Mouse (Mus musculus) left cerebral cortex, postnatal 14 days (tissue): Measurements from ENCODE around the gene Acsm3. TPM values are rescaled to one million over a fixed set of nuclear protein-coding genes. Genes with fewer than 3 reads are reported as not detected.
A peak's percentile ranks its signal among the peaks of the same experiment; 100 is the strongest.
"Not testable (repeated sequence)": the region's sequence is repeated elsewhere in the genome, so short reads cannot be mapped to it uniquely, and the experiment has no call there.

Experiments used
- DNase-seq, 2 experiments: peaks; one replicate each; pipeline ENCODE4 v3.0.0; 2021 to 2022; ENCODE audit warnings: low spot score in 2 of 2, mixed read lengths in 1 of 2
- intact Hi-C: fragments of 180-260 bp; cut with DNase I; formaldehyde crosslinking; loops from one replicate; pipeline ENCODE4 v1.15.1; 2025
- long read RNA-seq, 2 experiments: library from polyadenylated mRNA; stranded (forward); transcript quantifications; one replicate each; pipeline ENCODE4 v2.0.0; 2021
- total RNA-seq, 2 experiments: library from RNA; stranded (reverse); gene quantifications; 2 replicates each; pipeline ENCODE4 v1.2.3; 2021

Acsm3 gene
- not detected for total RNA-seq
- long read RNA-seq, experiment 1: 0 reads
- long read RNA-seq, experiment 2: 0 reads

- intact Hi-C loops: no loop called here
- no peak for DNase-seq
These were observed at the start of gene Acsm3 for GRCm38 (mm10) chr7:119760527-119760951. Gene Acsm3 (plus strand): TSS chr7:119760923.

- no peak for DNase-seq
- intact Hi-C loops: no loop called here
These were observed 46.6 kb upstream of the Acsm3 start for GRCm38 (mm10) chr7:119714111-119714510.

- intact Hi-C loops: no loop called here
- DNase-seq: peak; percentile 94 to 98
These were observed 40.3 kb upstream of the Acsm3 start, which contains the start of gene Thumpd1 for GRCm38 (mm10) chr7:119720253-119720946. Gene Thumpd1 (minus strand): TSS chr7:119720798.

GRCm38 (mm10) chr7:119720947-119721310 is 39.8 kb upstream of the Acsm3 start:
- peak; percentile 10 to 26 for DNase-seq
- intact Hi-C loops: no loop called here

GRCm38 (mm10) chr7:119727621-119728020 is 33.1 kb upstream of the Acsm3 start:
- DNase-seq: no peak
- intact Hi-C loops: no loop called here

GRCm38 (mm10) chr7:119731262-119731661 is 29.5 kb upstream of the Acsm3 start:
- intact Hi-C loops, DNase-seq: not testable (repeated sequence)

GRCm38 (mm10) chr7:119738877-119739276 is 21.8 kb upstream of the Acsm3 start:
- no peak for DNase-seq
- intact Hi-C loops: no loop called here

- DNase-seq: not testable (repeated sequence)
These were observed 20.8 kb upstream of the Acsm3 start for GRCm38 (mm10) chr7:119739798-119740468.

GRCm38 (mm10) chr7:119744321-119744720 is 16.4 kb upstream of the Acsm3 start:
- no peak for DNase-seq
- intact Hi-C loops: no loop called here

More at GRCm38 (mm10) chr7:119739798-119740468, 20.8 kb upstream of the Acsm3 start:
- intact Hi-C loops: not testable (repeated sequence)

- no peak for DNase-seq
- intact Hi-C loops: no loop called here
These were observed 14.9 kb upstream of the Acsm3 start for GRCm38 (mm10) chr7:119745869-119746268.

GRCm38 (mm10) chr7:119748761-119749160 is 12.0 kb upstream of the Acsm3 start:
- DNase-seq: no peak
- intact Hi-C loops: no loop called here

- intact Hi-C loops: no loop called here
These were observed 10.8 kb upstream of the Acsm3 start for GRCm38 (mm10) chr7:119749942-119750341.

GRCm38 (mm10) chr7:119753696-119754095 is 7.0 kb upstream of the Acsm3 start:
- intact Hi-C loops: no loop called here
- no peak for DNase-seq

More at GRCm38 (mm10) chr7:119749942-119750341, 10.8 kb upstream of the Acsm3 start:
- no peak for DNase-seq

- no peak for DNase-seq
- intact Hi-C loops: no loop called here
These were observed 1.5 kb downstream of the Acsm3 start for GRCm38 (mm10) chr7:119762166-119762697.

- no peak for DNase-seq
These were observed 3.7 kb downstream of the Acsm3 start for GRCm38 (mm10) chr7:119764377-119764776.

GRCm38 (mm10) chr7:119766996-119767395 is 6.3 kb downstream of the Acsm3 start:
- intact Hi-C loops: no loop called here
- no peak for DNase-seq

More at GRCm38 (mm10) chr7:119764377-119764776, 3.7 kb downstream of the Acsm3 start:
- intact Hi-C loops: no loop called here

- intact Hi-C loops: no loop called here
- no peak for DNase-seq
These were observed 9.2 kb downstream of the Acsm3 start for GRCm38 (mm10) chr7:119769895-119770294.

GRCm38 (mm10) chr7:119783453-119783852 is 22.7 kb downstream of the Acsm3 start:
- DNase-seq: no peak
- intact Hi-C loops: no loop called here

GRCm38 (mm10) chr7:119784908-119785307 is 24.2 kb downstream of the Acsm3 start:
- DNase-seq: no peak
- intact Hi-C loops: no loop called here

GRCm38 (mm10) chr7:119789024-119789423 is 28.3 kb downstream of the Acsm3 start:
- DNase-seq: no peak
- intact Hi-C loops: no loop called here
